Mouse (Mus musculus) stomach, embryonic 16.5 days (tissue): ENCODE measurements around the gene Aldh4a1. TPM values are rescaled to one million over a fixed set of nuclear protein-coding genes. Genes with fewer than 3 reads are reported as not detected.

Source experiments
- ATAC-seq: fragments of 200-750 bp; cut with Nextera tagmentation; 2 replicates; pipeline ENCODE4 v1.8.0; 2017; ENCODE audit warnings: moderate number of reproducible peaks, moderate TSS enrichment; ENCODE audit not compliant: insufficient read depth, low FRiP score
- H3K27ac ChIP-seq: fragments of 300-500 bp; sonication (generic); 2 replicates; pipeline ENCODE4 v1.5.1; 2014; ENCODE audit warnings: low read length
- H3K27me3 ChIP-seq: fragments of 300-500 bp; sonication (generic); 2 replicates; pipeline ENCODE4 v1.6.1; 2014; ENCODE audit warnings: low read length, control low read depth, mixed read lengths; ENCODE audit not compliant: control insufficient read depth, insufficient read depth
- H3K36me3 ChIP-seq: fragments of 300-500 bp; sonication (generic); 2 replicates; pipeline ENCODE4 v1.6.1; 2014; ENCODE audit warnings: low read length; ENCODE audit not compliant: control insufficient read depth, insufficient read depth
- H3K4me1 ChIP-seq: fragments of 300-500 bp; sonication (generic); 2 replicates; pipeline ENCODE4 v1.6.1; 2014; ENCODE audit warnings: low read length, control low read depth, mixed read lengths; ENCODE audit not compliant: control insufficient read depth, insufficient read depth
- H3K4me2 ChIP-seq: fragments of 300-500 bp; sonication (generic); 2 replicates; pipeline ENCODE4 v1.6.1; 2014; ENCODE audit warnings: low read depth, low read length, mixed read lengths
- H3K4me3 ChIP-seq: fragments of 300-500 bp; sonication (generic); replicated peaks from 2 replicates; pipeline ENCODE4 v1.5.1; 2014; ENCODE audit warnings: mild to moderate bottlenecking, low read length
- H3K9ac ChIP-seq: fragments of 300-500 bp; sonication (generic); 2 replicates; pipeline ENCODE4 v1.6.1; 2014; ENCODE audit warnings: low read length
- H3K9me3 ChIP-seq: fragments of 300-500 bp; sonication (generic); replicated peaks from 2 replicates; pipeline ENCODE4 v1.6.1; 2016; ENCODE audit warnings: low read length, control low read depth; ENCODE audit not compliant: control insufficient read depth
- WGBS: fragments of 180-500 bp; shearing (Covaris S2); extraction: QIAGEN DNeasy Blood & Tissue Kit; methylation state at CpG from one replicate; pipeline ENCODE4 v1.1.7; 2014; 5-methylcytosine and 5-hydroxymethylcytosine counted together
- polyA plus RNA-seq: library from polyadenylated mRNA; unstranded; fragments of >200 nt; fragmentation: Nextera tagmentation; extraction: Ambion mirVana; gene quantifications from 2 replicates; pipeline ENCODE4 v1.2.1, GENCODE M21; 2015

Gene Aldh4a1
- polyA plus RNA-seq, 1 experiment from 2014 or later, result 35.9 TPM

- H3K36me3 ChIP-seq, result no peaks in the 10 kb centered on the region
- no peak overlapping the region for H3K27ac ChIP-seq
- H3K4me1 ChIP-seq, result peaks cover 38% of the 10 kb centered on the region
- no peaks in the 10 kb centered on the region for H3K9me3 ChIP-seq
- H3K27me3 ChIP-seq, result no peaks in the 10 kb centered on the region
- WGBS, result 72% methylated on average over 4 of the region's 4 CpGs
- H3K4me3 ChIP-seq, result no peak overlapping the region
- H3K9ac ChIP-seq, result no peak overlapping the region
- H3K4me2 ChIP-seq, result no peak overlapping the region
- no peak for ATAC-seq
Observed at GRCm38 (mm10) chr4:139587370-139587769, 35.3 kb upstream of the Aldh4a1 start.

GRCm38 (mm10) chr4:139587773-139588172 is 34.9 kb upstream of the Aldh4a1 start:
- no peaks in the 10 kb centered on the region for H3K27me3 ChIP-seq
- no peak overlapping the region for H3K4me2 ChIP-seq
- no peaks in the 10 kb centered on the region for H3K36me3 ChIP-seq
- peaks cover 34% of the 10 kb centered on the region for H3K4me1 ChIP-seq
- ATAC-seq, result no peak
- no peak overlapping the region for H3K27ac ChIP-seq
- H3K9ac ChIP-seq, result no peak overlapping the region
- 72% methylated on average over 4 of the region's 4 CpGs for WGBS
- H3K9me3 ChIP-seq, result no peaks in the 10 kb centered on the region
- H3K4me3 ChIP-seq, result no peak overlapping the region

- Histone ChIP-seq H3K4me3 (no peak overlapping the region), H3K9me3 (no peaks in the 10 kb centered on the region), H3K36me3 (no peaks in the 10 kb centered on the region), H3K27ac (no peak overlapping the region), H3K9ac (peak overlapping the region; percentile 1; the same call in 1 of the 2 replicates), H3K27me3 (no peaks in the 10 kb centered on the region), H3K4me2 (no peak overlapping the region), H3K4me1 (peaks cover 29% of the 10 kb centered on the region)
- WGBS, result 67% methylated on average over 5 of the region's 5 CpGs
- no peak for ATAC-seq
Observed at GRCm38 (mm10) chr4:139589351-139590027, 33.2 kb upstream of the Aldh4a1 start.

GRCm38 (mm10) chr4:139590446-139590845 is 32.2 kb upstream of the Aldh4a1 start:
- no peak overlapping the region for H3K27ac ChIP-seq
- H3K27me3 ChIP-seq, result no peaks in the 10 kb centered on the region
- no peak overlapping the region for H3K9ac ChIP-seq
- ATAC-seq, result no peak
- H3K9me3 ChIP-seq, result no peaks in the 10 kb centered on the region
- H3K4me1 ChIP-seq, result peaks cover 29% of the 10 kb centered on the region
- H3K36me3 ChIP-seq, result no peaks in the 10 kb centered on the region
- no peak overlapping the region for H3K4me3 ChIP-seq
- WGBS, result 58% methylated on average over 4 of the region's 4 CpGs
- H3K4me2 ChIP-seq, result no peak overlapping the region

- Histone ChIP-seq H3K27ac (no peak overlapping the region), H3K36me3 (no peaks in the 10 kb centered on the region), H3K27me3 (no peaks in the 10 kb centered on the region), H3K4me1 (peaks cover 37% of the 10 kb centered on the region), H3K4me3 (no peak overlapping the region), H3K9ac (no peak overlapping the region), H3K9me3 (no peaks in the 10 kb centered on the region), H3K4me2 (no peak overlapping the region)
- WGBS, result 75% methylated on average over 7 of the region's 7 CpGs
- ATAC-seq, result no peak
Observed at GRCm38 (mm10) chr4:139592895-139593294, 29.8 kb upstream of the Aldh4a1 start.

GRCm38 (mm10) chr4:139593383-139593782 is 29.3 kb upstream of the Aldh4a1 start:
- WGBS, result 63% methylated on average over 6 of the region's 6 CpGs
- H3K9ac ChIP-seq, result no peak overlapping the region
- no peak overlapping the region; the same call in 1 of the 2 replicates for H3K27ac ChIP-seq
- no peak for ATAC-seq
- H3K36me3 ChIP-seq, result no peaks in the 10 kb centered on the region
- peaks cover 42% of the 10 kb centered on the region for H3K4me1 ChIP-seq
- no peaks in the 10 kb centered on the region for H3K27me3 ChIP-seq
- H3K9me3 ChIP-seq, result no peaks in the 10 kb centered on the region
- H3K4me3 ChIP-seq, result no peak overlapping the region
- no peak overlapping the region for H3K4me2 ChIP-seq

GRCm38 (mm10) chr4:139594062-139594461 is 28.6 kb upstream of the Aldh4a1 start:
- Histone ChIP-seq H3K36me3 (no peaks in the 10 kb centered on the region), H3K4me1 (peaks cover 47% of the 10 kb centered on the region), H3K9ac (no peak overlapping the region), H3K27me3 (no peaks in the 10 kb centered on the region), H3K9me3 (no peaks in the 10 kb centered on the region), H3K27ac (no peak overlapping the region; the same call in 1 of the 2 replicates), H3K4me2 (no peak overlapping the region), H3K4me3 (no peak overlapping the region)
- 44% methylated on average over 3 of the region's 3 CpGs for WGBS
- no peak for ATAC-seq

- H3K4me1 ChIP-seq, result peaks cover 52% of the 10 kb centered on the region
- peak overlapping the region; percentile 49; the same call in 1 of the 2 replicates for H3K9ac ChIP-seq
- 55% methylated on average over 9 of the region's 9 CpGs for WGBS
- H3K4me3 ChIP-seq, result no peak overlapping the region
- H3K4me2 ChIP-seq, result no peak overlapping the region
- peak overlapping the region; percentile 95 for H3K27ac ChIP-seq
- no peaks in the 10 kb centered on the region for H3K27me3 ChIP-seq
- no peaks in the 10 kb centered on the region for H3K9me3 ChIP-seq
- ATAC-seq, result no peak
- no peaks in the 10 kb centered on the region for H3K36me3 ChIP-seq
Observed at GRCm38 (mm10) chr4:139596715-139597114, 26.0 kb upstream of the Aldh4a1 start.

- peak; percentile 20; the same call in 1 of the 2 replicates for ATAC-seq
Observed at GRCm38 (mm10) chr4:139597286-139598284, 25.1 kb upstream of the Aldh4a1 start.

More at GRCm38 (mm10) chr4:139597286-139598284, 25.1 kb upstream of the Aldh4a1 start:
- WGBS, result 41% methylated on average over 20 of the region's 20 CpGs
- Histone ChIP-seq H3K4me2 (peak overlapping the region; percentile 46), H3K27me3 (no peaks in the 10 kb centered on the region), H3K27ac (peak overlapping the region; percentile 95), H3K4me1 (peaks cover 61% of the 10 kb centered on the region), H3K9me3 (no peaks in the 10 kb centered on the region), H3K9ac (peak overlapping the region; percentile 49), H3K36me3 (no peaks in the 10 kb centered on the region), H3K4me3 (no peak overlapping the region)
